Mouse (Mus musculus): ENCODE measurements around the gene Sun5. TPM values are rescaled to one million over a fixed set of nuclear protein-coding genes. Genes with fewer than 3 reads are reported as not detected.
"Not testable (repeated sequence)": the region's sequence is repeated elsewhere in the genome, so short reads cannot be mapped to it uniquely, and the experiment has no call there.

The Sun5 gene
- polyA plus RNA-seq, 1 experiment from 2014 or later = not detected

DNA sequence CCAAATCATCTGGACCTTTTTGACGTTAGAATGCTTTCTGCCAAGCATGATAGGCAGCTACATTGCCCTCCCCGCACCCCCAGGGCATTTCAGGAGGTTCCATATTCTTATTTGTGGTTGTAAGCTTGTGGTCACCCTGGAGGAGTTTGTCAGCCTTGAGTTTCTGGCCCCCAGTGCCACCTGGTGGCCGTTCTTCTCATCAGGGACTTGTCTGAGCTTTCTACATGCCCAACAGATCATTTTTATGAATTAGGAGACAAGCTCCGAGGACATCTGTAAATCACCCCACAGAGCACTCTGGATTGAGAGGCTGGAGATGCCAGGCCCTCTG lies 19.9 kb downstream of the Sun5 start:
- Histone ChIP-seq H3K27me3 (replicated peaks) (peaks cover 9% of the 10 kb centered on the region), H3K9ac (no peak overlapping the region), H3K9me3 (replicated peaks) (no peaks in the 10 kb centered on the region), H3K36me3 (no peaks in the 10 kb centered on the region), H3K4me1 (no peaks in the 10 kb centered on the region), H3K4me3 (no peak overlapping the region), H3K27ac (no peak overlapping the region), H3K4me2 (no peak overlapping the region)
- 26% methylated on average over 4 of the region's 4 CpGs for WGBS (ENCODE audit: insufficient replicate concordance)
- no peak for ATAC-seq

GRCm38 (mm10) chr2:153850351-153851029 lies 20.4 kb downstream of the Sun5 start:
- no peak for ATAC-seq
- no peak overlapping the region for H3K4me2 ChIP-seq
- H3K4me3 ChIP-seq = no peak overlapping the region
- WGBS (ENCODE audit: insufficient replicate concordance) = 67% methylated on average over 6 of the region's 6 CpGs
- H3K27me3 ChIP-seq (replicated peaks) = peaks cover 8% of the 10 kb centered on the region; the same call in 1 of the 2 replicates
- no peaks in the 10 kb centered on the region for H3K4me1 ChIP-seq
- H3K27ac ChIP-seq = no peak overlapping the region
- no peak overlapping the region for H3K9ac ChIP-seq
- H3K36me3 ChIP-seq = no peaks in the 10 kb centered on the region
- no peaks in the 10 kb centered on the region for H3K9me3 ChIP-seq (replicated peaks)

DNA sequence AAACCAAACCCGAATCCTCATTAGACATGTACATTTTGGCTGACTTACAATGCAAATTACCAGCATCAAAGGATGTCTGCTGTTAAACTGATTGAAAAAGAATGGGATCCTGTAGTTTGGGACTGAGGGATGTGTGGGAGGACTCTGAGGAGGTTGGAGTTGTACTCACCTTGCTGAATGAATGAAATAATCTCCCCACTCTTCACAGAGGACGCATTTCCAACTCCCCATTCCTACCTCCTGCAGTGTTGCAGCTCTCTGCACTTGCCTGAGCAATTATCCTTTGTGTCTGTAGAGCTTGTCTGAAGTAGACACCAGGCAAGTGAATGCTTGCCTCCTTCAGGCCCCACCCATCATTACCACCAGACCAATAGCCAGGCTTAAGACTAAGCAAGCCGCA lies 22.5 kb downstream of the Sun5 start:
- 67% methylated on average over 3 of the region's 3 CpGs for WGBS (ENCODE audit: insufficient replicate concordance)
- no peak overlapping the region for H3K4me2 ChIP-seq
- no peaks in the 10 kb centered on the region for H3K9me3 ChIP-seq (replicated peaks)
- no peak overlapping the region for H3K9ac ChIP-seq
- H3K4me3 ChIP-seq = no peak overlapping the region
- no peaks in the 10 kb centered on the region for H3K36me3 ChIP-seq
- no peak overlapping the region for H3K27ac ChIP-seq
- ATAC-seq = no peak
- H3K4me1 ChIP-seq = no peaks in the 10 kb centered on the region
- H3K27me3 ChIP-seq (replicated peaks) = no peaks in the 10 kb centered on the region

DNA sequence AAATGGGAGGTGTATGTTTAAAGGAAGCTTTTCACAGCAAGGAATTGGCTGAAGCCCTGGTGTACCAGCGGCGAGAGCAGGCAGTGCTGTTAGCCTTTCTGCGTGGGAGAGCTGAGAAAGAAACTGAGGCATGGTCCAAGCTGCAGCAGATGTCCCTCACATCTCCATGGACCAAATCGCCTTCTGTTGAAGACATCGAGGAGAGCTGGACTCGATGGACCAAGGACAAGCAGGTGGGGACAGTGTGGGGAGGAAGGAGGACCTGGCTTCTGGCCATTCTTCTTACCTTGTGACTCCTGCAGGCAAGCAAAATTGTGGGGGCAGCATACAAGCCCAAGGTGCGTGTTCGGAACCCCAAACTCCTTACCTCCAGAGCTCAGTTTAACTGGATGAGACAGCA lies 28.0 kb downstream of the Sun5 start:
- no peak overlapping the region for H3K9ac ChIP-seq
- H3K36me3 ChIP-seq = no peaks in the 10 kb centered on the region
- H3K4me2 ChIP-seq = no peak overlapping the region
- H3K4me1 ChIP-seq = no peaks in the 10 kb centered on the region
- H3K4me3 ChIP-seq = no peak overlapping the region
- 65% methylated on average over 8 of the region's 8 CpGs for WGBS (ENCODE audit: insufficient replicate concordance)
- ATAC-seq = no peak
- no peak overlapping the region for H3K27ac ChIP-seq
- no peaks in the 10 kb centered on the region for H3K9me3 ChIP-seq (replicated peaks)
- H3K27me3 ChIP-seq (replicated peaks) = no peaks in the 10 kb centered on the region

GRCm38 (mm10) chr2:153833291-153833690 lies 37.6 kb downstream of the Sun5 start:
- Histone ChIP-seq H3K4me3 (no peak overlapping the region), H3K36me3 (no peaks in the 10 kb centered on the region), H3K27me3 (replicated peaks) (no peaks in the 10 kb centered on the region), H3K4me2 (no peak overlapping the region), H3K9me3 (replicated peaks) (no peaks in the 10 kb centered on the region), H3K27ac (no peak overlapping the region), H3K9ac (no peak overlapping the region), H3K4me1 (no peaks in the 10 kb centered on the region)
- no peak for ATAC-seq
- WGBS (ENCODE audit: insufficient replicate concordance) = 69% methylated on average over 8 of the region's 8 CpGs

GRCm38 (mm10) chr2:153828704-153829103 lies 42.2 kb downstream of the Sun5 start:
- no peak overlapping the region for H3K9ac ChIP-seq
- no peak for ATAC-seq
- WGBS (ENCODE audit: insufficient replicate concordance) = 72% methylated on average over 7 of the region's 7 CpGs
- no peaks in the 10 kb centered on the region for H3K4me1 ChIP-seq
- H3K36me3 ChIP-seq = no peaks in the 10 kb centered on the region
- no peak overlapping the region for H3K4me3 ChIP-seq
- no peak overlapping the region for H3K4me2 ChIP-seq
- H3K27me3 ChIP-seq (replicated peaks) = peaks cover 17% of the 10 kb centered on the region
- H3K9me3 ChIP-seq (replicated peaks) = no peaks in the 10 kb centered on the region
- H3K27ac ChIP-seq = no peak overlapping the region

DNA sequence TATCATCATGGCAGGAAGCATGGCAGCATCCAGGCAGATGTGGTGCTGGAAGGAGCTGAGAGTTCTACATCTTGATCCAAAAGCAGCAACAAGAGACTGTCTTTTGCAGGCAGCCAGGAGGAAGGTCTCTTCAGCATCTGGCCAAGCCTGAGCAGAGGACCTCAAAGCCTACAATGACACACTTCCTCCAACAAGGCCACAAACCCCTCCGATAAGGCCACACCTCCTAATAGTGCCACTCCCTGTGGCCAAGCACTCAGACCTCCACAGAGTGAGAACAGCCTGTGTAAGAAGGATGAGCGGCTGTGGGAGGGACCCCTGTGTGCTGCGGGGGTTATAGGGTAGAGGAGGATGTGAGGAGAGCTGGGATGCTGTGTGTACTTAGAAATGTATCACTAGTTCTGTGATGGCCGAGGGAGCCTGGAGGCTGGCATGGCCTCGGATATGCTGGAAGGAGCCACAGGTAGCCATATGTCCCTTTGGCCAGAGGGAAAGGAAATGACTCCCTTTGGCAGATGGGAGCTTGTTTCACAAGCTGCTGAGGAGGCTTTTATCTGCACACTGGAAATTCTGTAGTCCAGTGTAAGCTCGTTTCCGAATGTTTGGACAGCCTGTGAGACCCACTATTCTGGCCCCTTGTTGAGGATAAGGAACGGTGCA lies 43.6 kb downstream of the Sun5 start:
- Histone ChIP-seq H3K36me3 (no peaks in the 10 kb centered on the region), H3K4me1 (no peaks in the 10 kb centered on the region), H3K4me3 (no peak overlapping the region), H3K27ac (no peak overlapping the region), H3K9me3 (replicated peaks) (no peaks in the 10 kb centered on the region), H3K9ac (no peak overlapping the region), H3K4me2 (no peak overlapping the region), H3K27me3 (replicated peaks) (peaks cover 17% of the 10 kb centered on the region)
- no peak for ATAC-seq
- 59% methylated on average over 8 of the region's 8 CpGs for WGBS (ENCODE audit: insufficient replicate concordance)

GRCm38 (mm10) chr2:153825900-153826299 lies 45.0 kb downstream of the Sun5 start:
- not testable (repeated sequence) for H3K36me3 ChIP-seq; H3K9me3 ChIP-seq (replicated peaks); ATAC-seq; H3K4me3 ChIP-seq; H3K4me1 ChIP-seq; H3K9ac ChIP-seq; H3K4me2 ChIP-seq; H3K27ac ChIP-seq
- H3K27me3 ChIP-seq (replicated peaks) = peaks cover 17% of the 10 kb centered on the region
- 47% methylated on average over 32 of the region's 32 CpGs for WGBS (ENCODE audit: insufficient replicate concordance)

- WGBS (ENCODE audit: insufficient replicate concordance) = 74% methylated on average over 6 of the region's 6 CpGs
- H3K27ac ChIP-seq = no peak overlapping the region
- 0 out of 2 replicates have a peak, but pooled peaks cover 6% of the 10 kb centered on the region for H3K4me1 ChIP-seq
- H3K4me3 ChIP-seq = no peak overlapping the region
- no peak overlapping the region for H3K4me2 ChIP-seq
- H3K36me3 ChIP-seq = no peaks in the 10 kb centered on the region
- H3K9ac ChIP-seq = no peak overlapping the region
- H3K27me3 ChIP-seq (replicated peaks) = peaks cover 17% of the 10 kb centered on the region
- no peak for ATAC-seq
- H3K9me3 ChIP-seq (replicated peaks) = no peaks in the 10 kb centered on the region
Measured at GRCm38 (mm10) chr2:153824593-153824992, 46.3 kb downstream of the Sun5 start.

DNA sequence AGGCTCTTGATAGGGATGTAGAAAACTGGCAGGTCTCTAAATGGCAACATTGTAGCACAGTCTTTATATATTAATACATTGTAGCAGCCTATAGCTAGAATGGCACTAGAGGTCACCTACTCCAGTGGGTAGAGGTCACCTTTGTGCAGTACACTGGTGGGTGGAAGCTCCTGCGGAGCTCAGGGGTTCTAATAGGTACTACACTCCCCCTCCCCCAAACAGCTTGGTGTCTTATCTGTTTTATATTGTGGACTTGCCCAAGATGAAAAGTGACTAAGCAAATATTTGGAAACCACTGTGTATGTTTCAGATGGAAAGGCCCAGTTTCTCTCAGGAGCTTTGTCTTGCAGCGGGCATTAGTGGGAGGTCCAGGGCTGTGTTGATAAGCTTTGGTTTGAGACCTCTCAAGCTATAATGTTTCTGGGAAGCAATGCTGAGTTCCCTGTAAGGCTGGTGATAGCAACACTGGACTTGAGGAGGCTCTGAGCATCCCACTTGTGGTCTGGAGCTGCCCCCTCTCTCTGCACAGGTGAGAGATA lies 48.8 kb downstream of the Sun5 start:
- no peak overlapping the region for H3K9ac ChIP-seq
- H3K36me3 ChIP-seq = no peaks in the 10 kb centered on the region
- no peak overlapping the region for H3K4me3 ChIP-seq
- no peak overlapping the region for H3K4me2 ChIP-seq
- H3K27ac ChIP-seq = no peak overlapping the region
- H3K4me1 ChIP-seq = 0 out of 2 replicates have a peak, but pooled peaks cover 6% of the 10 kb centered on the region
- peaks cover 11% of the 10 kb centered on the region for H3K27me3 ChIP-seq (replicated peaks)
- no peak for ATAC-seq
- 49% methylated on average over 2 of the region's 2 CpGs for WGBS (ENCODE audit: insufficient replicate concordance)
- H3K9me3 ChIP-seq (replicated peaks) = no peaks in the 10 kb centered on the region

GRCm38 (mm10) chr2:153809921-153810320 lies 61.0 kb downstream of the Sun5 start:
- Histone ChIP-seq H3K27me3 (replicated peaks) (0 out of 2 replicates have a peak, but pooled peaks cover 2% of the 10 kb centered on the region), H3K27ac (no peak overlapping the region), H3K9ac (no peak overlapping the region), H3K4me3 (no peak overlapping the region), H3K4me1 (no peaks in the 10 kb centered on the region), H3K9me3 (replicated peaks) (no peaks in the 10 kb centered on the region), H3K4me2 (no peak overlapping the region), H3K36me3 (no peaks in the 10 kb centered on the region)
- 49% methylated on average over 3 of the region's 3 CpGs for whole genome bisulfite sequencing (ENCODE audit: insufficient replicate concordance)
- no peak for ATAC-seq

DNA sequence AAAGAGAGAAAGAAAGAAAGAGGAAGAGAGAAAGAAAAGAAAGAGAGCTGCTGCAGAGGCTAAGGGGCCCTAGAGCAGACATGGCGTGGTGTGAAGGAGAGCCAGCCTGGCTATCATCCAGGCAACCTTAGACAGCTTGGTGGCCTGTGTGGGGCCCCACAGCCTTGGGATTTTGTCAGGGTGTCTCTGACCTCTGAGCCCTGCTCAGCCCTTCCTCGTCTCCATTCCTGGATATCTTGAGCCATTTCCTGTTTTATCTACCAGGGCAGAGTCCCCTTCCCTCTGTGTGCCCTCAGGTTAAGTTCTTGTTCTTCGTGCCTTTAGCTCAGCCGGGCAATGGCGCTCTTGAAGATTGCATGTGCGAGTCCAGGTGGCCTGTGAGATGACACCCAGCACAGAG lies 62.0 kb downstream of the Sun5 start:
- WGBS (ENCODE audit: insufficient replicate concordance) = 60% methylated on average over 6 of the region's 6 CpGs
- H3K36me3 ChIP-seq = no peaks in the 10 kb centered on the region
- H3K9me3 ChIP-seq (replicated peaks) = no peaks in the 10 kb centered on the region

More for the DNA sequence above, 62.0 kb downstream of the Sun5 start:
- H3K4me1 ChIP-seq = no peaks in the 10 kb centered on the region
- no peak overlapping the region for H3K9ac ChIP-seq
- ATAC-seq = no peak
- no peak overlapping the region for H3K4me3 ChIP-seq
- no peak overlapping the region for H3K4me2 ChIP-seq
- H3K27me3 ChIP-seq (replicated peaks) = 0 out of 2 replicates have a peak, but pooled peaks cover 2% of the 10 kb centered on the region
- H3K27ac ChIP-seq = no peak overlapping the region
